Mouse (Mus musculus): ENCODE measurements around the gene Pias4.

DNA sequence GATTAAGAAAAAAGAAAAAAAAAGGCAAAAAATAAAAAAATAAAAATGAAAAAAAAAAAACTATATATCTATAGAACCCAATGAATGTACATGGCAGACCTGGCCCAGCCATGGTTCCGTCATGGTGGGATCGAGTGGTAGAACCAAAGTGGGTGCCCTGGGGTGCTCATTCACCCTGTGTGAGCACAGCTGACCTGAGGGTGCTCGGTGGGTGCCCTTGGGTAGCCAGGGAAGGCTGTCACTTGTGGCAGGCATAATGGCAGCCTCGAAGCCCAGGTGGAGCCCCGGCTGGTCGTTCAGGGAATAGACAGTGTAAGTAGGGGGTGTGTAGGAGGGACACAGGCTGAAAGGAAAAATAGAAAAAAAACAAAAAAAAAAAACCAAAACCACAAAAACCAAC is 16.5 kb downstream of the Pias4 start:
- TF ChIP-seq ZC3H11A (IDR thresholded peaks at IDR 0.05; ENCODE audit: low read depth, low read length) = no peak
- no peak for TF ChIP-seq HCFC1 (IDR thresholded peaks at IDR 0.05; ENCODE audit: low read depth, low read length)
- no peak for TF ChIP-seq CTCF (IDR thresholded peaks at IDR 0.05 in 2 of 3, conservative IDR thresholded peaks at IDR 0.05 in 1 of 3; ENCODE audit: control insufficient read depth in 1 of 3, insufficient read depth in 1 of 3, low read depth in 2 of 3, low read length in 3 of 3, poor library complexity in 1 of 3, severe bottlenecking in 1 of 3)
- no peak for TF ChIP-seq ETS1 (IDR thresholded peaks at IDR 0.05; ENCODE audit: low read depth, low read length)
- TF ChIP-seq ELF1 (IDR thresholded peaks at IDR 0.05; ENCODE audit: low read depth, low read length) = no peak
- TF ChIP-seq POLR2A (IDR thresholded peaks at IDR 0.05; ENCODE audit: control insufficient read depth in 1 of 2, insufficient read depth in 1 of 2, low read depth in 1 of 2, low read length in 2 of 2, poor library complexity in 1 of 2) = peak in 1 of 2 experiments; percentile 37; a peak in 1 of 4 replicates
- no peak for TF ChIP-seq SMC3 (IDR thresholded peaks at IDR 0.05; ENCODE audit: low read depth, low read length)
- TF ChIP-seq CHD2 (IDR thresholded peaks at IDR 0.05; ENCODE audit: low read length) = no peak
- no peak for TF ChIP-seq USF1 (IDR thresholded peaks at IDR 0.05; ENCODE audit: low read depth, low read length)
- TF ChIP-seq GABPA (IDR thresholded peaks at IDR 0.05; ENCODE audit: low read depth, low read length) = no peak

Data from MEL (cell line).